Mouse (Mus musculus) leukemia stem cell, adult 10-12 weeks (primary cell): Measurements from ENCODE around the gene Kcnip3. TPM values are rescaled to one million over a fixed set of nuclear protein-coding genes. Genes with fewer than 3 reads are reported as not detected.

Experiments
- polyA plus RNA-seq: library from polyadenylated mRNA; stranded (reverse); fragments of >175 nt; gene quantifications from 2 replicates; pipeline ENCODE4 v1.2.3, GENCODE M21; 2012; ENCODE audit warnings: low replicate concordance

Kcnip3 gene
- 0.36 and 0.48 TPM in 2 replicates for polyA plus RNA-seq

DNA sequence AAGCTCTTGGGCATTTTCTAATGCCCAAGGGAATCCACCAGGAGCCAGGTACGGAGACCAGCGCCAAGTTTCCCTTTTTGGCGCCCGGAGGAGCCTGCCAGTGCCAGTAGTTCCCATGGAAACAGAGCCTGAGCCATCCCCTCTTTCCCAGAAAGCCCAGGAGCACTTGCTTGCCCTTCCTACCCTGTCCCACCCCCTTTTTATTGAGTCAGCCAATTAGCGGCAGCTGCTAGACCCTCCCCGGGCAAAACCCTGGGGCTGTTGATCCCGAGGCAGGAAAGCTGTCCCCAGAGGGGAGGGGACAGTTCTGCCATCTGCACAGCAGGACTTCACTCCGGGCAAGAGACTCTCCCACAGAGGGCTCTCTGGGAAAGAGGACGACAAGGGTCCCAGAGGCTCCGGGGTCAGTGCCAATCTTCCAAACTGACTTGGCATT lies at the start of gene Kcnip3:
Gene Kcnip3, minus strand, starts transcription at position 89 of the 436 bp plus-strand sequence.

DNA sequence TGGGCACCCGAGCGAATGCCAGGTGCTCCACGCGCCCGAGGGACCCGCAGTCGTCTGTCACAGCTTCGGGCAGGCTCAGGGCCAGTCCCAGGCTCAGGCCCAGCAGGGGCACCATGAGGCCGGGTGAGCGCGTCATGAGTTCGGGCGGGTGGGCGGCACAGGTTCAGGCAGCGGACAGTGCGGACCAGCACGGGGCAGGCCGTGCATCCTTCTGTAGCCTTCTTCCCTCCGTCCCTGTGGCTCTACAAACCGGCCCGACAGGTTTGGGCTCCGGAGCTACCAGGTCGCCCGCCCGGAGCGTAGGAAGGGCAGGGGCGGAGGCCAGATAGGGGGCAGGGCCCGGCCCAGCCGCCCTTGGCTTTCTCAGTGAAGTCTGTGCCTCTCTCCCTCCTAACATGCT lies 19.3 kb upstream of the Kcnip3 start, which contains the start of gene Prom2:
Gene Prom2, minus strand, starts transcription at position 283 of the 400 bp plus-strand sequence.

DNA sequence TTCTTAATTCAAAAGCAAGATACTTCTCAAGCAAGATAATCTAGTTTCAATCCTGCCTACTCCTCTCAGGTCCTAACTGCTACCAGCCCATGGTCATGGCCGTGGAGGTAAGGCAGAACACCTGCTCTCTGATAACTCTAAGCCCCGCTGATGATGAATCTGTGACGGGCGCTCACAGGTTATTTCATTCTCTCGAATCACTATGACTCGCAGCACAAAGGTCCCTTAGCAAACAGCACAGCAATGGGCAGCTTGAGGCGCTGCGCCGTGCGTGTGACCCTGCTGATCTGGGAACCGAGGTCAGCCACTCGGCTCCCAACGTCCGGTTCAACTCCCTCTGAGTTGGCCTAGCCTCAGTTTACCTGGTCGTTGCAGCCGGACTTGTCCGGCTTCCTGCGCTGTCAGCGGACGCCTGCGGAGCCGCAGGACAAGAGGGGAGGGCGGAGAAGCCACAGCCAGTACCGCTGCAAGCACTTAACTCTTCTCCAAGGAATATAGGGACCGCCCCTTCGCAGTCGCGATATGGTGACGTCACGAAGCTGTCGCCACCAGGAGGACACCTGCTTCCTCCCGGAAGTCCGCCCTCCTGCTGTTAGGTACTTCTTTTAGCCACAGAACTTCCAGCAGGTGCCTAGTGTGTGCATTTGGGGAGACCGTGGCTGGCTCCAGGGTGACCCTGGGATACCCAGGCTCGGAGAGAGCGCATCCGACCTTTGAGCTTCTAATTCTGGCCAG lies 77.7 kb downstream of the Kcnip3 start, which contains the start of gene Fahd2a:
Gene Fahd2a, minus strand, starts transcription at position 511 of the 735 bp plus-strand sequence.

DNA sequence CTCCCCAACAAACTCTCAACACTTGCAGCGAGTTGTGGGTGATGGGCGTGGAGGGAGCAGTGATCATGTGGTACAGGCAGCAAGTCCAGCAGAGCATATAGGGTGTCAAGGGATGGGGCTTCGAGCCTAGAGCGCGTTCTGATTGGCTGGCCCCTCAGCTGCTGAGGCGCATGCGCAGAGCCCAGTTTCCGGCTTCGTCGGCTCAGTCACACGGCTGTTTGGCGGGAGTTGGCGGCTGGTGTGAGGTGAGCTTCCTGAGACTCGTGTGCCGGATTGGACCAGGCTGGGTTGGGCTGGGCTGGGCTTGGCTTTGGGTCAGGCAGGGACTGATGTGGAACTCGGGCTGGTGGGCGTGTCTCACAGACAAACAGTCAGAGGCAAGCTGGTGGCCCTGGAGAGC lies 96.9 kb downstream of the Kcnip3 start, which contains the start of gene Gpat2:
Gene Gpat2, plus strand, starts transcription at position 223 of the 400 bp plus-strand sequence.

Other genes starting within 250 kb of the Kcnip3 start
- 11.8 and 12.4 TPM in 2 replicates for gene Dusp2, start 185.9 kb downstream of the Kcnip3 start, polyA plus RNA-seq
- not detected in 2 replicates for gene Astl, start 183.5 kb downstream of the Kcnip3 start, polyA plus RNA-seq
- 0.05 and 0.15 TPM in 2 replicates for gene Adra2b, start 158.9 kb downstream of the Kcnip3 start, polyA plus RNA-seq
- gene Gpat2, start 96.9 kb downstream of the Kcnip3 start, polyA plus RNA-seq: 0.15 TPM in 2 replicates
- gene Fahd2a, start 77.5 kb downstream of the Kcnip3 start, polyA plus RNA-seq: 15.9 and 24.4 TPM in 2 replicates
- not detected in 2 replicates for gene Prom2, start 19.4 kb upstream of the Kcnip3 start, polyA plus RNA-seq
- 0.23 and 0.36 TPM in 2 replicates for gene Zfp661, start 65.0 kb upstream of the Kcnip3 start, polyA plus RNA-seq
- gene Mrps5, start 65.1 kb upstream of the Kcnip3 start, polyA plus RNA-seq: 94.3 and 104 TPM in 2 replicates
- 3.0 TPM in 1 of 2 replicates, not detected in the other for gene Mal, start 134.6 kb upstream of the Kcnip3 start, polyA plus RNA-seq
- gene Mall, start 207.8 kb upstream of the Kcnip3 start, polyA plus RNA-seq: 0.08 TPM in 1 of 2 replicates, not detected in the other